Mouse (Mus musculus) heart, postnatal 10 days (tissue): ENCODE measurements around the gene Cdc42ep3. TPM values are rescaled to one million over a fixed set of nuclear protein-coding genes. Genes with fewer than 3 reads are reported as not detected.

ENCODE experiments used
- DNase-seq, 2 experiments: peaks; one replicate each; pipeline ENCODE4 v3.0.0; 2021
- intact Hi-C: fragments of 180-260 bp; cut with DNase I; formaldehyde crosslinking; loops from one replicate; pipeline ENCODE4 v1.15.1; 2025
- total RNA-seq, 2 experiments: library from RNA; stranded (reverse); gene quantifications; 2 replicates each; pipeline ENCODE4 v1.2.3; 2021

The Cdc42ep3 gene
- total RNA-seq, 2 experiments from 2014 or later: 33.6 to 42.7 TPM

- peak in 1 of 2 experiments; percentile 4 for DNase-seq
- intact Hi-C loops: no loop called here
Observed at GRCm38 (mm10) chr17:79347291-79347690, 7.6 kb downstream of the Cdc42ep3 start.

- peak in 1 of 2 experiments; percentile 31 for DNase-seq
Observed at GRCm38 (mm10) chr17:79345001-79345709, 9.7 kb downstream of the Cdc42ep3 start.

GRCm38 (mm10) chr17:79343334-79343946 is 11.5 kb downstream of the Cdc42ep3 start:
- DNase-seq: no peak
- intact Hi-C loops: no loop called here

More at GRCm38 (mm10) chr17:79345001-79345709, 9.7 kb downstream of the Cdc42ep3 start:
- intact Hi-C loops: no loop called here

DNA sequence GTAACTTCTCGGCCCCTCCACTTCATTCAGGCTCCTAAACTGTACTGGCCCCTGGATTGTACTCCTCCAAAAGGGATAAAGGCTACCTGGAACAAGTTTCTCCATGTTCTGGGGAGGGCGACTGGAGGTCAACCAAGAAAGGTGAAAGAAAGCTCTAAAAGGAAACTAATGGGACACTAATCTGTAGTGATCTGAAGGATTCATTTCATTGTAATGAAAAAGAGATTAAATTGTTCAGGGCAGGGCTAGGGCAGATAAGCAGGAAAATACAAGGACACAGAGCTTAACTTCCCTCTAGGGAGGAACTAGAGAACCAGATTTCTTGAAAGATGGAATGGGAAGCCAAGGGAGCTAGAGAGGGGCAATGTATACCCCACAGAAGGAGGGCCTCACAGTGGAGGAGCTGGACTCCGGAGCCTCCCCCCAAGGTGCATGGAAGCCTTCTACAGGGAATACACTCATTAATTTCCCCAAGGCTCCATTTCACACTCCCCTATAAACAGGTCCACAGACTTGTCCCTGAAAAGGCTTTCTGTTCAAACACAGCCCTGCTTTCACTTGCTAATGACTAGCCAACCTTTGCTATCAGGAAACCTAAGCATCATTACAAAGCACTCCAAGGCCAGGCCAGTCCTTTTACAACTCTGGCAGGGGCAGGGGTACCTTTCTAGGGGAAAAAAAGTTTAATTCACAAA is 12.1 kb downstream of the Cdc42ep3 start:
- intact Hi-C loops: no loop called here
- peak in 1 of 2 experiments; percentile 6 for DNase-seq

- DNase-seq: peak in 1 of 2 experiments; percentile 24
- intact Hi-C loops: no loop called here
Observed at GRCm38 (mm10) chr17:79341946-79342470, 12.9 kb downstream of the Cdc42ep3 start.

DNA sequence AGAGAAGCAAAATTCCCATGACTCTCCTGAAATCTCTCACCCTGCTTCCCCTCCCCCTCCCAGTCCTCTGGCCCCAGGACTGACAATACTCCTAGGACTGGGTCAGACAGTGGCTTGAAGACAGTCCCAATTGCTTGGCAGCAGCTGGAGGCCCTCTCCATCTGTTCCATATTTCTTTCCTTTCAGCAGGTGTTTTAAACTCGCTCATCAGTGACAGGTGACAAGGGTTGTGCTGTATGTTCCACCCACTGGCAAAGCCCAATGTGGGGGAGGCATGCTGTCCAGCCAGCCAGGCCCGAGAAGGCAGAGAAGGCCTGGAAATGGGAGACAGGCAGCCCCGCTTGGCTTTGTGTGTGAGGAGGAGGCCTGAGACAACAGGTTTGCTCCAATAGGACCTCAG is 17.4 kb downstream of the Cdc42ep3 start:
- DNase-seq: peak in 1 of 2 experiments; percentile 7
- intact Hi-C loops: no loop called here

DNA sequence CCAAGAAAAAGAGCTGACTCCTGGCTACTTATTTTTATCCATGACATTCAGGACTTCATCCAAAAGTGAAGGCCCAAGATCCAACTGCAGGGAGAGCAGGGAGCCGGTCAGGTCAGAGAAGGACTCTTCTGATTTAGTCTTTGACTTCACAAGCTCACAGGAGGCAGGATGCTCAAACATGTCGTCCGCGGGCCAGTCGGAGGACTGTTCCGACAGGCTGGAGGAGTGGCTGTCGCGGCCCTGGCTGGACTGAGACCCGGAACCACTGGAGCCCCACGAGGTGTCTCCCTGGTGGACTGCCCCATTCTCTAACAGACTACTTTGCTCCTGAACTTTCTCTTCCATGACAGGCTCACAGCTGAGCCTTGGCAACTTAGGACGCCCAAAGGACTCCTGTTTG is 20.2 kb downstream of the Cdc42ep3 start:
- peak in 1 of 2 experiments; percentile 6 for DNase-seq
- intact Hi-C loops: no loop called here

DNA sequence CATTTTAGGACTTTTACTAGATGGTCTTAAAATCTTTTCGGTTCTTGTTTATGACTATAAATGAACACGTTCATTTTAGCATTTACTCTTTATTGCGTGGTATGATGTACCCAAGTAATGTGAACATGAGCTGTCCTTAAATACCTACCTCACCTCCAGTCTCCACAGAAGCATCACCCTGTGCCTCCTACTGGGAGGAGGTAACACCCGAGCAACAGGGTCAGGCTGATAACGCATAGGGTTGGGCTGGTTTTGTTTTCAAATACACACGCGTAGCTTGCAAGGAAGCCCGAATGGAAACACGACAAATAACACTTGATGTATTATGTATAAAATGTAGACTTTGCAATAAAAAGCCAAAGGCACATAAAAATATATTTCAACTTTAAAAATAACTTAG is 21.2 kb downstream of the Cdc42ep3 start:
- intact Hi-C loops: no loop called here

GRCm38 (mm10) chr17:79332864-79333263 is 22.0 kb downstream of the Cdc42ep3 start:
- DNase-seq: peak; percentile 49 to 59
- intact Hi-C loops: no loop called here

More for the DNA sequence above, 21.2 kb downstream of the Cdc42ep3 start:
- no peak for DNase-seq

DNA sequence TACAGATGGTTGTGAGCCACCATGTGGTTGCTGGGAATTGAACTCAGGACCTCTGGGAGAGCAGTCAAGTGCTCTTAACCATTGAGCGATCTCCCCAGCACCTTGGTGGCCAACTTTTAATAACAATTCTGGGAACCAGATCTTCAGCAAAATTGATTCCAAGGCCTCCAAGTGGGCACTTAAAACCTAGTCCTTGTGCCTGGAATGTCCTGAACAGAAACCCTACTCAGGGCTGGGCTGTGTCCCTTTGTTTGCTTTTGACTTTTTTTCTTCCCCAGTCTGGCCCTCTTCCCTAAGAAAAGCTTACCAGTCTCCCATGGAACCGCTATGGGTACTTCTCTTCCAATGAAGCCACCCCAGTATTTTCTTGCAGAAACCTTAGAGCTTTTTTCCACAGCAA is 24.5 kb downstream of the Cdc42ep3 start:
- DNase-seq: no peak
- intact Hi-C loops: no loop called here

- intact Hi-C loops: no loop called here
- DNase-seq: no peak
Observed at GRCm38 (mm10) chr17:79326868-79327376, 28.0 kb downstream of the Cdc42ep3 start.

DNA sequence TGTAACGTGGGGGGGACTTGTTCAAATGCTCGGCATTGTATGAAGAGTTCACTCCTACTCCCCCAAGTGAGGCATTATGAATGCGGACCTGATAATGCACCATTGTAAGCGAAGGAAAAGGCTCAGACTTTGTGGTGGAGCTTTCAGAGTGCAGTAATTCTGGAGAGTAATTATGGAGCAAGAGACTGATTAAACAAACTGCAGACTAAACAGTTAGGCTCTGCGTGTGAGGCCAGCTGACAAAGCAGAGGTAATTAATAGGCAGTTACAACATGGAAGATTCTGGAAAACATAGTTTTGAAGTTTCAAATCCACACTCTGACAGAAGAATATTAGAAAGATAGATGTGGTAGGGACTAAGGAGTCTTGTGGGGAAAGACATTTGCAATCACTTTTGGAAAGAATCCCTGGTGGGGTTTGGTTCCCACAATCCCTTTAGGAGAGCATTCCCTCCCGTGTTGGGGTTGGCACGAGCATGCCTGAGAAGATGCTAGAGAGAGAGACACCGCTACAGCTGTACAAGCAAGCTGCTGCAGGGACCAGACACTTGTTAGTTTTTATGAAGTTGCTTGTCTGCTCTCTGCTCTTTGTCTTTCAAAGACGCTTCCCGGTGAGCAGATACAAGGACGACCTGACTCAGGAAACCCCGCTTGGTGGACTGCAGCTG is 37.7 kb downstream of the Cdc42ep3 start:
- no peak for DNase-seq
- intact Hi-C loops: no loop called here

GRCm38 (mm10) chr17:79315415-79316094 is 39.3 kb downstream of the Cdc42ep3 start:
- intact Hi-C loops: no loop called here
- DNase-seq: no peak

- no peak for DNase-seq
- intact Hi-C loops: no loop called here
Observed at GRCm38 (mm10) chr17:79310465-79310864, 44.4 kb downstream of the Cdc42ep3 start.

DNA sequence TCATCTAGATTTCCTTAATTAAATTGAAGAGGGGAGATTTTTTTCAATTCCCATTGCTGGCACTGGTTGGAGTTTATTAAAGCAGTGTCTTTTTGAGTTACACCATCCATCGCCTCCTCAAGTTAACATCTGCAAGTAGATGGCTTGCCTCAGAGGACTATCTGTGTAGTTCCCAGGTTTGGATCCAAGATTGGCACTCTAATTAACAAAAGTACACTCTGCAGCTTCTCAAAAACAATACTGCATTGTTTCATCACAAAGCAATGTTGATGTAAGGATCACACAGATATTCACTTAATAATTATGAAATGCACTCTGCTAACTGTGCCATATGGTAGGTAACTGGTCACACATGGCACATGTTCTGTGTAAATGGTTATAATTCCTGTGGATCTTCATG is 45.4 kb downstream of the Cdc42ep3 start:
- intact Hi-C loops: no loop called here
- DNase-seq: no peak

DNA sequence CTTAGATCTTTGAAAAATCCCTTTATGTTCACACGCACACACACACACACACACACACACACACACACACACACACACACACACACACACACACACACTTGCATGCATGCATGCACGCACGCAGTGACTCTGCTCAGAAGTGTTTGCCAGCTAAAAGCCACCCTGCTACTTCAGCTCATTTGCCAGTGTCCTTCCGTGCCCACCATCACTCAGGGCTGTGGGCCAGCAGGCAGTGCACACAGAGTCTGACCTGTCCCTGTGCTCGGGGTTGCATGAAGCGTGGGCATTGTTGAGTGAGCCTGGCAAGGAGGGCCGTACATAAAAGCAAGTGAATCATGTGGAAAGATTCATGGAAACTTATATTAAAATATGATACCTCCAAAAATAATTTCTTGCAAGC is 49.2 kb downstream of the Cdc42ep3 start:
- intact Hi-C loops: no loop called here
- no peak for DNase-seq

DNA sequence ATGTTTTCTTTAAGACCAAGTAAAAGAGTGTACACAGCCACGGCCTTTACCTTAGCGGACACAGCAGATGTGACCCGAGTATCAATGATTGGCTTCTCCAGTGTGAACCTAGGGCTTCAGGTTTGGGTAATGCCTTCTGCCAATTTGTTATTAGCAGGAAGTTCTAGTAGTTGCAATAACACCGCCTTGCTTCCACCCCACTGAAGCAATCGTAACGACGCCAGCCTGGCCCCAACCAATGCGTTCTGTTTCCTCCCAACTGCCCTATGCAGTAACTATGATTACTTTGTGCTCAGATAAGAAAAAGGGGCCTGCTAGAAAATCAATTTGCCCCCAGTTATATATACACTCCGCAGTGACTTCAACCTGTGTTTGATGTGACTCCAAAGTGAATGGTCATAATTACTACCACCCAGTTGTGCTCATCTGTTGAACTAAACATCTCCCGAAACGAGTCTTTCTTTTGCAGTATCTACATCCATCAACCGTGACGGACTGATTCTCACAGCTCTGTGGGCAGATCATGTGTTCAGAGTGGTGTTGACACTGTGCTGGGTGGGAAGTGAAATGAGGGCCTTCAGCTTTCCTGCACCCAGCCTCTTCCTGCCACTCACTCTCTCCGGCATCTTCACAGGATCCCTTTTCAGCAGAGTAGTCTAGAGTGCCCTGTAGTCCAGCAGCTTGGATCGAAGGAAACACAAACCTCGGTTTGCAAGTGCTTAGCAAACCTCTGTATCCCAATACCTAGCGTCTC is 51.0 kb downstream of the Cdc42ep3 start:
- no peak for DNase-seq
- intact Hi-C loops: no loop called here

- DNase-seq: no peak
- intact Hi-C loops: no loop called here
Observed at GRCm38 (mm10) chr17:79303238-79303637, 51.7 kb downstream of the Cdc42ep3 start.

DNA sequence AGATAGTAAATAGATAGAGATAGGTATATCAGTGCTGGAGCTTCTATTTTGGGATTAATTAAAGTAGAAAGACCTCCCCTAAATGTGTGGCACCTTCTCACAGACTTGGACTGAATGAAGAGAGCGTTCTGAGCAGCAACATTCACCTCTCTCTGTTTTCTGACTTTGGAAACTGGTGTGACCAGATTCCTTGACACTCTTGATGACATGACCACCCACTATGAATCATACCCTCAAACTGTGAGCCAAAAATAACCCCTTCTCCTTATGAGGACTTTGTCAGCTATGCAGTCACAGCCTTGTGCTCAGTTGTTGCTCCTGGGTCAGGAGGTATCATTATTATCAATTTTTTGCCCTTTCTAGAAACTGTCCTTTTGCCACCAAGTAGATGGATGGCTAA is 55.0 kb downstream of the Cdc42ep3 start:
- intact Hi-C loops: no loop called here
- no peak for DNase-seq
